Mouse (Mus musculus) layer of hippocampus, adult 18-20 months (tissue): Measurements from ENCODE around the gene Tlr9. TPM values are rescaled to one million over a fixed set of nuclear protein-coding genes. Genes with fewer than 3 reads are reported as not detected.

Experiments
- DNase-seq, 2 experiments: peaks; one replicate each; pipeline ENCODE4 v3.0.0; 2022; ENCODE audit warnings: low spot score in 2 of 2
- microRNA-seq, 2 experiments: library from miRNA; unstranded; fragments of <30 nt; microRNA quantifications; one replicate each; pipeline ENCODE4 v1.2.0; 2021
- total RNA-seq, 2 experiments: library from RNA; stranded (reverse); gene quantifications; 2 replicates each; pipeline ENCODE4 v1.2.3; 2021

The Tlr9 gene
- total RNA-seq, 2 experiments from 2014 or later: 1.0 to 1.5 TPM

DNA sequence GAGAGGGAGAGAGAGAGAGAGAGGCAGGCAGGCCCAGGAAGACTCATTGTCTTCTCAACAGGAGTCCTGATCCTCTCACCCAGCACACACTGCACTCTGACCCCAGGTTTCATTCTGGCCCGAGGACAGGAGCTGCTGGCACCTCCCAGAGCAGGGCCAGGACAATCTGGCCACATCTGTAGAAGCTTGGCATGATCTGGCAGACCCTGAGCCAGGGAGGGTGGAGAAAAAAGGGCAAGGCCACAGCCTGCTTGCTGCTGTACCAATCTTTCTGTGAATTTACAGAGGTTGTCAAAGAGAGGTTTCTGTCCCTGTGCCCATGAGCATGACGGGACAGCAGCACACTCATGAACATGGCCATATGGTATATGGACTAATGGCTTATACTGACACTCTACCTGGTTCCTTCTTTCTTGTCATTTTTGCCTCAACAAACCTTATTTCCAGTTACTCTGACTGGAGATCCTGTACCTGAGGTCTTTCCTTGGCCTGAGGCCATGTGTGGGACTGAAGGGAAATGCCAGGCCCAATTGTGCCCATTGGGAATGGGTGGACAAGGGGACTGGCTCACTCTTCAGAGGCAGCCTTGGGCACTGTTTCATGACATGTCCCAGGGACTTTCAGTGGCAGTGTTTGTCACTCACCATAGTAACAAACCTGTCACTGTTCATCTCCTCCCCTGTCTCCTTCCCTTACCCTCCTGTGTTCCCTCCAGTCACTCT, 44.7 kb downstream of the Tlr9 start:
- DNase-seq: no peak

DNA sequence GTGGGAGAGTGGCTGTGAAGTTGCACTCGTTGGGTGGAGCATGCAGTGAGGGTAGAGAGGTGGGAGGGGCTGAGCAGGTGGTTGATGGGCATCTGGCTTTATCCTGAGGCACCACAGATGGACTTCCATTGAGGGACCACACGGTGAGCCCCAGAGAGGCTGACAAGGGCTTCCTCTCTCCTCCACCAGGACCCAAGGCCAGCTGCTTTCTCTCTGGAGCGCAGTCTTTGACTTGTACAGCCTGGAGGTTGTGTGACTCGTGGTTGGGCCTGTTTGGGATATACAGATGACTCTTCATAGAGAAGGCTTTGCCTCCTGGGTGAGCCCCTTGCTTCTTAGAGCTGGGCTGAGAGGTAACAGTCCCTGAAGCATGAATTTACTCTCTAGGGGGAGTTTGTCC, 46.0 kb downstream of the Tlr9 start:
- no peak for DNase-seq

DNA sequence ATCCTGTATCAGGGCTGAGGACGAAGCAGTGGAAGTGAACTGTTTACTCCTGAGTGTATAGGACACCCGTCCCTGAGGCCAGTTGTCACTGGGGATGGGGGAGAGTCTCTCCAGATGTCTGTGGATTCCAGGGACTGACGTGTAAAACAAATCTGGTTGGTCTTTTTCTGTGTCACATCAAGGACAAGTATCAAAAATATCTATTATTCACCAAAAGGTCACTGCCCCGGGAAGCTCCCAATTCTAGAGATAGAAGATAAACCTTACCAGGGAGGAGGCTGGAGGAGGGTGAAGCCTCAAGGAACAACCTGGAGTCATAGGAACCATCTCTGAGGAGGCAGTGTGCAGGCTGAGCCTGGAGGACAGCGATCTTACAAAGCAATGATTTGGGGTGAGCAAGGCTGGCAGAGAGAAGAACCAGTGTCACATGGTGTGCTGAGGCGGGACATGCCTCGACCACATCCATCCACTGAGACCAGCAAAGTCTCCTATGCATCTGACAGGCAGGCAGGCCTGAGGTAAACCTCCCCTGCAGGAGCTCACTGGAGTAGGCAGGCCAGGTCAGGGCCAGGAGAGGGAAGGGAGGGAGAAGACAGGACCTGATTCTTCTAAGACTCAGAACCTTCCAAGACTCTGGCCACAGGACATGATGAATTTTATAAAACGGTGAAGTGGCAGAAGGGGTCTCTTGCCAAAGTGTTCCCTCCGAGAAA, 46.8 kb downstream of the Tlr9 start:
- no peak for DNase-seq

DNA sequence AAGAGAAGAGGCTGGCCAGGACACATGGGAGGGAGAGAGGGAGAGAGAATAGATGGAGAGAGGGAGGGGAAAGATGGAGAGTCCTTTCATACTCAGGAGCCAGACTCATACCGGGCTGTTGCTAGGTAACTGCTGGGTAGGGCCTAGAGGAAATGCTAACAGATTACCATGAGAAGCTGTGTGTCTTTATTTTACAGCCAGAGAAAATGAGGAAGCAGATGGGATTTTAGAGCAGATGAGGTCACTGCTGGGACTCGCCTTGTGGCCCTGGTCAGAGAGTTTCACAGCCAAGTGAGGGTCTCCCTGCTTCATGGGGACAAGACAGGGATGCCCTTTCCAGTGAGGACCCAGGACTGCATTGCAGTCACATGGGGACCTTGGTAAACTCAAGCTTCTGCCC, 47.5 kb downstream of the Tlr9 start:
- peak in 1 of 2 experiments; percentile 56 for DNase-seq

DNA sequence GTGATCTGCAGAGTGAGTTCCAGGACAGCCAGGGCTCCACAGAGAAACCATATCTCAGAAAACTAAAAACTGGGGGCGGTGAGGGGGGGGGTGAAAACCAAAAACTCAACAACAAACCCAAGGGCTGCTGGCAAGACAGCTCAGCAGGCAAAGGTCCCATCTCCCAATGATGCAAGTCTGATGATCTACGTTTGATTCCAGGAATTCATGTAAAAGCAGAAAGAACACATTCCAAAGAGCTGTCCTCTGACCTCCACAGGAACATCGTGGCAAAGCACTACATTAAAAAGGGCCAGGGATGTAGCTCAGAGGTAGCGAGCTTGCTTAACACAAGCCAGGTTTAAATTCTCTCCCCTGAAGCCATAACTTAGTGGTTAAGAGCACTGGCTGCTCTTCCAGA, 48.3 kb downstream of the Tlr9 start:
- no peak for DNase-seq

DNA sequence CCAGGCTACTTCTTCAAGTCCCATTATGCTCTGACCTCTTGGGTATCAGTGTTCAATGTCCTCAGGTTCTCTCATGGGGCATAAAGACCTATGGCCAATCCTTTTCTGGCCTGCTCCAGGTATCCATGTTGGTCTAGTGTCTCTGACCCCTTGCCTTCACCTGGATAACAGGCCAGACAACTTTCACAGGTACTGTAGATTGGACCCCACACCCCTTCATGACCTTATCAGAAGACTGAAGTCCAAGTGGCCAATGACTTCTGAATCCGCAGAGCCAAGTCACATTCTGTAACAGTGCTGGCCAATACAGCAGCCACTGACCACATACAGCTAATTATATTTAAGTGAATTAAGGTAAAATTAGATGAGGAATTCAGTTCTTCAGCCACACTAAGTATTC, 49.9 kb downstream of the Tlr9 start:
- no peak for DNase-seq

DNA sequence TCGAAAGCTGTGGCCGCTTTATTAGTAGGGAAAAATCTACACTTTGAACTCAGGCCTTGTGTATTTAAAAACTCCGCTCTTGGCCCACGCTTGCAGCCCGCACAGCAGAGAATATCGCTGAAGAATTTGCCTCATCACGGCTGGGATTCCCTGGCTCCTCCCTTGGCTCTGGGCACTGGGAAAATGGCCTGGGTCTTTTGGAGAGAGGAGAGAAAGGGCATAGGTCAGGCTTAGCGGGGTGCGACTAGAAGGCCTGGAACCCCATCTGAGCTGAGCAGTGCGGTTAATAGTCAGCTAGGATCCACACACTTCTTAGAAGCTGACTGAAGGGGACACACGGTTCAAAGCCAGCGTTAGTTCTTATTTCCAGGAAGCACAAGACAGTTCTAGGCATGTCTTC, 50.9 kb downstream of the Tlr9 start:
- DNase-seq: no peak

DNA sequence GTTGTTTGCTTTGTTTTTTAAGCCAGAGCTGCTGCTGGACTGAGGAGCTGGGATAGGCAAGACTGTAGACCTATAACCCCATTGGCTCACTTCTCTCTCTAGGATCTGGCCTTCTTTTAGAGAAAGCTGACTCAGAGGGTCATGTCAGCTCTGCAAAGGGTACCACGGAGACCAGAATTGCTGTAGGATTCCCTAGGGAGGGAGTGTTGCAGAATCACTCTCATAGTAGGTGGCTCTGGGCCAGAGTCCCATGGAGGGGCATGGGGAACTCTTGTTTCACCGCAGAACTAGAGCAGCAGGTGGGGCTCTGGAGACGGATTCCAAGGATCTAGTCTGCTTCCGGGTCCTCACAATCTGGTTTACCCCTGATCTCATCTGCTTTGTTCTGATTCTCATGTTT, 51.4 kb downstream of the Tlr9 start:
- no peak for DNase-seq

DNA sequence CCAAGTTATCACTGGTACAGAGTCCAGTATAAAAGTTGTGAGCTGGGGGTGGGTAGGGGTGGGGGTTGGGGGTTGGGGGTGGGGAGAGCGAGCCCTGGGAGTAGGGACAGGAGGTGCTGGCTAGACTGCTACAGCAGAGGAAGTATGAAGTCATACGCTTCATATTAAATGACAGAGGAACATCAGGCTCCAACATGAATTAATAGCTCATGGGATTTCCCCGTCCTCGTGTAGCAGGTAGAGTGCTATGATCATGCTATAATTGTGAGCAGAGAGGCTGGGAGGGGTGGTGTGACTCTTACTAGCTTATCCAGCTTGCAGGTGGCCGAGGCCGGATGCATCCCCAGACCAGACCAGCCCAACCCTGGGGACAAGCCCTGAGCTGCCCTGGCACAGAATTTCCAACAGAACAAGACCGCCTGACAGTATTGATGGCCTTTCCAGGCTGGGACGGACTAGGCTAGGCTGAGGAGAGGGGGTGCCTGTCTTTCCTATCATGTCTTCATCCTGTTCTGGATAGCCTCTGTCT, 52.3 kb downstream of the Tlr9 start:
- DNase-seq: no peak

DNA sequence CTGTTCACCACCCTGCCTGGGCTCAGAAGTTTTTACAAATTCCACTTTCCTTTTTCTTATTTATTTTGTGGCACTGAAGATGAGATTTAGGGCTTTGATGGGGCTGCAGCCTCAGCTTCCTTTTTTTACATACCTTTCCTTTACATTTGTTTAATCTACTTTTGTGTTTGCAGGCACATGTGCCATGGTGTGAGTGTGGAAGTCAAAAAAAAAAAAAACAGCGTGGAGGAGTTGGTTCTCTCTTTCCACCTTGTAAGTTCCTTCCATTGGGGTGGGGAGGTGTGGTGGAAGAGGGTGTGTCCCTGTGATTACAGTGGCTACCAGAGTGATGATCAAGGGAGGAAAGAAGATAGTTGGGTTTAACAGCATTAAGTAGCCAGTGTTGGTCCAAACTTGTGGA, 53.4 kb downstream of the Tlr9 start:
- DNase-seq: no peak

Small RNAs within 50 kb of the gene (microRNA-seq; reads per million reads assigned to microRNA genes)
- gene Mirlet7g: 155,512 to 160,836 reads per million in 2 experiments

Other genes starting within 250 kb of the Tlr9 start
- gene Col6a4, start 125.8 kb upstream of the Tlr9 start, total RNA-seq: 1 to 10 TPM; 2.2 to 2.6 TPM
- 1 to 10 TPM; 4.2 to 4.8 TPM for gene Glyctk, start 64.5 kb upstream of the Tlr9 start, total RNA-seq
- 100 to 1,000 TPM; 130 to 137 TPM for gene Wdr82, start 51.7 kb upstream of the Tlr9 start, total RNA-seq
- gene Ppm1m, start 22.9 kb upstream of the Tlr9 start, total RNA-seq: 10 to 100 TPM; 18.9 to 19.2 TPM
- 10 to 100 TPM; 58.4 to 60.6 TPM for gene Twf2, start 19.5 kb upstream of the Tlr9 start, total RNA-seq
- 100 to 1,000 TPM; 141 to 144 TPM for gene Alas1, start 26.1 kb downstream of the Tlr9 start, total RNA-seq
- gene Poc1a, start 58.5 kb downstream of the Tlr9 start, total RNA-seq: 10 to 100 TPM; 12.5 to 15.4 TPM
- gene Dusp7, start 146.0 kb downstream of the Tlr9 start, total RNA-seq: 10 to 100 TPM; 93.0 to 94.6 TPM
- 100 to 1,000 TPM; 274 to 289 TPM for gene Rpl29, start 206.9 kb downstream of the Tlr9 start, total RNA-seq
- 10 to 100 TPM; 14.3 to 16.8 TPM for gene Acy1, start 215.7 kb downstream of the Tlr9 start, total RNA-seq
- 10 to 100 TPM; 11.6 to 12.2 TPM for gene Abhd14b, start 224.9 kb downstream of the Tlr9 start, total RNA-seq
- gene Abhd14a, start 225.1 kb downstream of the Tlr9 start, total RNA-seq: 10 to 100 TPM; 32.1 to 34.9 TPM
- gene Pcbp4, start 230.7 kb downstream of the Tlr9 start, total RNA-seq: 100 to 1,000 TPM; 186 to 198 TPM
- gene Gpr62, start 243.3 kb downstream of the Tlr9 start, total RNA-seq: 10 to 100 TPM; 12.4 to 12.7 TPM